In genomic region chr16:37686834-37687233, GRCm38 (mm10) we compare ENCODE assay signal across 14 mouse cellular contexts. TPM values are rescaled to one million over a fixed set of nuclear protein-coding genes. Genes with fewer than 3 reads are reported as not detected.
DNase-seq lines count a peak whose midpoint lies in the region; ATAC-seq and TF ChIP-seq lines count a peak whose summit lies in the region.
"Had no signal": no experiment of that assay in that cellular context is flagged by ENCODE, and none has a peak within 500 bp of the region (broad histone marks: within the 10 kb centered on the region; RNA-seq: fewer than 3 reads in every experiment).

No protein-coding gene starts in this region.

- no peak for DNase-seq in forebrain, postnatal 0 days
- no peak for DNase-seq in forebrain, embryonic 14.5 days (ENCODE audit: low spot score)
- DNase-seq in left cerebral cortex, adult 2 months (ENCODE audit: extremely low spot score in 1 of 2, low spot score in 2 of 2): no peak
- DNase-seq in left cerebral cortex, postnatal 4 days: no peak
- DNase-seq in embryonic facial prominence, embryonic 14.5 days (ENCODE audit: low spot score): no peak
- DNase-seq in left cerebral cortex, adult 18-20 months (ENCODE audit: low spot score in 2 of 2): no peak
- no peak for DNase-seq in cerebellum, adult 2 months
- DNase-seq: lung, postnatal 36 days; right cerebral cortex, postnatal 4 days; thymus, postnatal 14 days had no signal

- peaks cover 26% of the 10 kb centered on the region; the same call in 1 of the 2 replicates for H3K4me1 ChIP-seq in forebrain, postnatal 0 days (ENCODE audit: insufficient read depth)
- peaks cover 12% of the 10 kb centered on the region for H3K4me1 ChIP-seq in forebrain, embryonic 14.5 days (ENCODE audit: control insufficient read depth, insufficient read depth, low read length)
- peaks cover 62% of the 10 kb centered on the region for H3K4me1 ChIP-seq in embryonic facial prominence, embryonic 14.5 days (ENCODE audit: control insufficient read depth, insufficient read depth, low read length)
- H3K4me1 ChIP-seq in liver, embryonic 15.5 days (replicated peaks): peaks cover 34% of the 10 kb centered on the region
- H3K4me1 ChIP-seq in cerebellum, adult 2 months (ENCODE audit: control insufficient read depth, insufficient read depth, low read length): peaks cover 12% of the 10 kb centered on the region

- H3K36me3 ChIP-seq in forebrain, postnatal 0 days (ENCODE audit: insufficient read depth): no peaks in the 10 kb centered on the region
- no peaks in the 10 kb centered on the region for H3K36me3 ChIP-seq in forebrain, embryonic 14.5 days (ENCODE audit: control insufficient read depth, insufficient read depth, low read length)
- H3K36me3 ChIP-seq in embryonic facial prominence, embryonic 14.5 days (ENCODE audit: control insufficient read depth, insufficient read depth, low read length): no peaks in the 10 kb centered on the region
- no peaks in the 10 kb centered on the region for H3K36me3 ChIP-seq in liver, embryonic 15.5 days (replicated peaks)
- H3K36me3 ChIP-seq: limb, embryonic 15.5 days; stomach, embryonic 15.5 days had no signal

- no peak for TF ChIP-seq POLR2A in cerebellum, adult 2 months (IDR thresholded peaks at IDR 0.05; ENCODE audit: borderline replicate concordance, insufficient read depth, low read length)

- H3K9me3 ChIP-seq in forebrain, postnatal 0 days (ENCODE audit: low read length): no peaks in the 10 kb centered on the region
- no peaks in the 10 kb centered on the region for H3K9me3 ChIP-seq in forebrain, embryonic 14.5 days (replicated peaks; ENCODE audit: control insufficient read depth, low read length)
- no peaks in the 10 kb centered on the region for H3K9me3 ChIP-seq in embryonic facial prominence, embryonic 14.5 days (ENCODE audit: control insufficient read depth, low read length)
- H3K9me3 ChIP-seq in liver, embryonic 15.5 days (replicated peaks): no peaks in the 10 kb centered on the region
- H3K9me3 ChIP-seq: limb, embryonic 15.5 days; stomach, embryonic 15.5 days had no signal

- H3K27ac ChIP-seq in forebrain, postnatal 0 days (ENCODE audit: low read depth, low read length): peak overlapping the region; percentile 35; the same call in 1 of the 2 replicates
- H3K27ac ChIP-seq in forebrain, embryonic 14.5 days (ENCODE audit: low read depth, low read length): no peak overlapping the region
- peak overlapping the region; percentile 36; the same call in 1 of the 2 replicates for H3K27ac ChIP-seq in left cerebral cortex, adult 2 months
- H3K27ac ChIP-seq in embryonic facial prominence, embryonic 14.5 days (replicated peaks; ENCODE audit: low read depth, low read length): 0 out of 2 replicates have a peak overlapping the region, but pooled peaks have one; percentile 56
- H3K27ac ChIP-seq in liver, embryonic 15.5 days (replicated peaks): no peak overlapping the region
- H3K27ac ChIP-seq in cerebellum, adult 2 months (ENCODE audit: insufficient read depth, low read length): no peak overlapping the region
- H3K27ac ChIP-seq: kidney, postnatal 0 days; limb, embryonic 15.5 days; stomach, embryonic 15.5 days had no signal

- no peak overlapping the region for H3K9ac ChIP-seq in forebrain, postnatal 0 days
- H3K9ac ChIP-seq in forebrain, embryonic 14.5 days (ENCODE audit: low read length): no peak overlapping the region
- H3K9ac ChIP-seq in embryonic facial prominence, embryonic 14.5 days (ENCODE audit: low read depth, low read length): no peak overlapping the region
- H3K9ac ChIP-seq in liver, embryonic 15.5 days: no peak overlapping the region
- H3K9ac ChIP-seq: limb, embryonic 15.5 days; stomach, embryonic 15.5 days had no signal

- no peak for TF ChIP-seq CTCF in forebrain, postnatal 0 days (IDR thresholded peaks at IDR 0.05; ENCODE audit: low read depth)
- TF ChIP-seq CTCF in left cerebral cortex, adult 2 months (IDR thresholded peaks at IDR 0.05): no peak
- TF ChIP-seq CTCF in cerebellum, adult 2 months (IDR thresholded peaks at IDR 0.05; ENCODE audit: borderline replicate concordance, insufficient read depth, low read depth, low read length): no peak

- 80% methylated on average over 12 of the region's 12 CpGs for WGBS in forebrain, postnatal 0 days
- 76% methylated on average over 12 of the region's 12 CpGs for WGBS in forebrain, embryonic 14.5 days
- WGBS in embryonic facial prominence, embryonic 14.5 days: 65% methylated on average over 12 of the region's 12 CpGs
- 31% methylated on average over 12 of the region's 12 CpGs for WGBS in liver, embryonic 15.5 days (ENCODE audit: insufficient replicate concordance)
- 89% methylated on average over 12 of the region's 12 CpGs for WGBS in cerebellum, adult 2 months

- ATAC-seq in forebrain, postnatal 0 days: no peak
- no peak for ATAC-seq in forebrain, embryonic 14.5 days
- no peak for ATAC-seq in embryonic facial prominence, embryonic 14.5 days (ENCODE audit: low read depth)
- no peak for ATAC-seq in liver, embryonic 15.5 days (ENCODE audit: insufficient read depth)

- intact Hi-C loops in left cerebral cortex, adult 2 months (cut with DNase I): loop anchor here (5.0 to 10.0 kb wide), 2 partner anchors 812 to 820 kb away; partner anchors contain the start of genes Eaf2 and Golgb1
- intact Hi-C loops in left cerebral cortex, postnatal 4 days (cut with DNase I): no loop called here

- H3K4me2 ChIP-seq in forebrain, postnatal 0 days (ENCODE audit: low read depth): no peak overlapping the region
- no peak overlapping the region for H3K4me2 ChIP-seq in forebrain, embryonic 14.5 days (ENCODE audit: low read length)
- H3K4me2 ChIP-seq in embryonic facial prominence, embryonic 14.5 days (ENCODE audit: low read depth, low read length): no peak overlapping the region
- peak overlapping the region; percentile 40 for H3K4me2 ChIP-seq in liver, embryonic 15.5 days
- H3K4me2 ChIP-seq: limb, embryonic 15.5 days; stomach, embryonic 15.5 days had no signal

- H3K27me3 ChIP-seq in forebrain, postnatal 0 days (ENCODE audit: insufficient read depth, low read length): no peaks in the 10 kb centered on the region
- no peaks in the 10 kb centered on the region for H3K27me3 ChIP-seq in forebrain, embryonic 14.5 days (replicated peaks; ENCODE audit: control insufficient read depth, insufficient read depth, low read length)
- H3K27me3 ChIP-seq in embryonic facial prominence, embryonic 14.5 days (replicated peaks; ENCODE audit: control insufficient read depth, insufficient read depth, low read length): no peaks in the 10 kb centered on the region
- H3K27me3 ChIP-seq in liver, embryonic 15.5 days: peaks cover 4% of the 10 kb centered on the region; the same call in 1 of the 2 replicates
- H3K27me3 ChIP-seq in cerebellum, adult 2 months (ENCODE audit: control insufficient read depth, insufficient read depth, low read length): no peaks in the 10 kb centered on the region
- H3K27me3 ChIP-seq: limb, embryonic 15.5 days; stomach, embryonic 15.5 days had no signal

- no peak overlapping the region for H3K4me3 ChIP-seq in forebrain, postnatal 0 days (ENCODE audit: low read depth, low read length)
- no peak overlapping the region for H3K4me3 ChIP-seq in forebrain, embryonic 14.5 days (ENCODE audit: low read depth, low read length)
- H3K4me3 ChIP-seq in left cerebral cortex, adult 2 months: no peak overlapping the region
- H3K4me3 ChIP-seq in embryonic facial prominence, embryonic 14.5 days (ENCODE audit: low read depth, low read length): no peak overlapping the region
- H3K4me3 ChIP-seq in liver, embryonic 15.5 days (replicated peaks): no peak overlapping the region
- H3K4me3 ChIP-seq in cerebellum, adult 2 months (replicated peaks; ENCODE audit: insufficient read depth, low read depth, low read length): no peak overlapping the region
- H3K4me3 ChIP-seq: limb, embryonic 15.5 days; stomach, embryonic 15.5 days had no signal

RNA-seq across cellular contexts. Expression of gene Ndufb4, which starts 32.6 kb away (rescaled TPM):
- total RNA-seq in forebrain, postnatal 0 days (2014; rRNA removed): 33.9 and 49.3 TPM in 2 replicates
- polyA plus RNA-seq in forebrain, postnatal 0 days (2015; fragmentation: Nextera tagmentation; extraction: Ambion mirVana): 79.1 and 117 TPM in 2 replicates
- 66.3 and 71.1 TPM in 2 replicates for polyA plus RNA-seq in forebrain, embryonic 14.5 days (2014; fragmentation: Nextera tagmentation; extraction: Ambion mirVana)
- total RNA-seq in left cerebral cortex, adult 2 months (2021): 10 to 100 TPM; 68.5 to 69.7 TPM
- total RNA-seq in left cerebral cortex, postnatal 4 days (2021): 10 to 100 TPM; 64.8 to 76.0 TPM
- polyA plus RNA-seq in embryonic facial prominence, embryonic 14.5 days (2014; fragmentation: Nextera tagmentation; extraction: Ambion mirVana): 53.0 and 74.3 TPM in 2 replicates
- 21.5 and 31.8 TPM in 2 replicates for polyA plus RNA-seq in liver, embryonic 15.5 days (2015; fragmentation: Nextera tagmentation; extraction: Ambion mirVana)
- total RNA-seq in left cerebral cortex, adult 18-20 months (2021): 10 to 100 TPM; 76.5 to 80.3 TPM
- polyA plus RNA-seq in cerebellum, adult 2 months (2012; rRNA removed): 95.8 and 99.2 TPM in 2 replicates

Comparison
In these comparisons a context has a peak if more than half of its experiments do, and no peak if none do; other contexts are left out.
1. H3K27ac ChIP-seq: peak in forebrain, postnatal 0 days (single experiment), left cerebral cortex, adult 2 months (single experiment) and embryonic facial prominence, embryonic 14.5 days (single experiment); none in forebrain, embryonic 14.5 days (single experiment), liver, embryonic 15.5 days (single experiment) and cerebellum, adult 2 months (single experiment).